In the genomic region with DNA sequence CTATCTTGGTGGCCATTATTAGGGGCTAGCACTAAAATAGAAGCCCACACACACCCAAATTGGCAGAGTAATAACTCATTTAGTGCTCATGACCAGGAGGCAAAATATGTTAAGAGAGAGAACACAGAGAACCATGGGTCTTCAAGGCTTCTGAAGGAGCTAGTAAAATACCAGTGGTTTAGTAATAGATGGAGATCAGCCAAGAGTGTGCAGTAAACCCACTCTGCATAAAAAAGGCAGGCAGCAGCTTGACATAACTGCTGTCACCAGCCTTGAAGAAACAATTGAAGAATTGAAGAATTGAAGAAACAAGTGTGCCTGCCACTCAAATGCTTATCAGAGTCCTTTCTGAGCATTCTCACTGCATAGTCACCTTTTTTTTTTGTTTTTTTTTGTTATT, we compare ENCODE assay signal across 18 mouse cellular contexts.
A peak's percentile ranks its signal among the peaks of the same experiment; 100 is the strongest.
DNase-seq lines count a peak whose midpoint lies in the region; ATAC-seq and TF ChIP-seq lines count a peak whose summit lies in the region.
"Had no signal": no experiment of that assay in that cellular context is flagged by ENCODE, and none has a peak within 500 bp of the region (broad histone marks: within the 10 kb centered on the region; RNA-seq: fewer than 3 reads in every experiment).

No protein-coding gene starts in this region.

- H3K9ac ChIP-seq in embryonic facial prominence, embryonic 14.5 days (ENCODE audit: low read depth, low read length), result no peak overlapping the region
- H3K9ac ChIP-seq in neural tube, embryonic 13.5 days, result no peak overlapping the region
- H3K9ac ChIP-seq: midbrain, embryonic 12.5 days had no signal

- no peak overlapping the region for H3K27ac ChIP-seq in embryonic facial prominence, embryonic 14.5 days (replicated peaks; ENCODE audit: low read depth, low read length)
- no peak overlapping the region for H3K27ac ChIP-seq in embryonic facial prominence, embryonic 10.5 days (replicated peaks)
- H3K27ac ChIP-seq in layer of hippocampus, adult 2 months, result peak overlapping the region; percentile 76
- 0 out of 2 replicates have a peak overlapping the region, but pooled peaks have one; percentile 0 for H3K27ac ChIP-seq in neural tube, embryonic 13.5 days (replicated peaks)
- H3K27ac ChIP-seq: kidney, postnatal 0 days; midbrain, embryonic 12.5 days had no signal

- peaks cover 8% of the 10 kb centered on the region; the same call in 1 of the 2 replicates for H3K4me1 ChIP-seq in embryonic facial prominence, embryonic 14.5 days (ENCODE audit: control insufficient read depth, insufficient read depth, low read length)
- H3K4me1 ChIP-seq in embryonic facial prominence, embryonic 10.5 days, result peaks cover 15% of the 10 kb centered on the region
- peaks cover 21% of the 10 kb centered on the region for H3K4me1 ChIP-seq in neural tube, embryonic 13.5 days (replicated peaks)

- TF ChIP-seq CTCF in layer of hippocampus, adult 2 months (conservative IDR thresholded peaks at IDR 0.05), result no peak

- no peaks in the 10 kb centered on the region for H3K27me3 ChIP-seq in embryonic facial prominence, embryonic 14.5 days (replicated peaks; ENCODE audit: control insufficient read depth, insufficient read depth, low read length)
- H3K27me3 ChIP-seq in embryonic facial prominence, embryonic 10.5 days (replicated peaks; ENCODE audit: low read depth, poor library complexity, severe bottlenecking), result no peaks in the 10 kb centered on the region
- H3K27me3 ChIP-seq in neural tube, embryonic 13.5 days, result no peaks in the 10 kb centered on the region
- H3K27me3 ChIP-seq: midbrain, embryonic 12.5 days had no signal

- no peaks in the 10 kb centered on the region for H3K36me3 ChIP-seq in embryonic facial prominence, embryonic 14.5 days (ENCODE audit: control insufficient read depth, insufficient read depth, low read length)
- H3K36me3 ChIP-seq in embryonic facial prominence, embryonic 10.5 days (replicated peaks), result no peaks in the 10 kb centered on the region
- H3K36me3 ChIP-seq in neural tube, embryonic 13.5 days, result no peaks in the 10 kb centered on the region
- H3K36me3 ChIP-seq: midbrain, embryonic 12.5 days had no signal

- H3K4me2 ChIP-seq in embryonic facial prominence, embryonic 14.5 days (ENCODE audit: low read depth, low read length), result no peak overlapping the region
- no peak overlapping the region for H3K4me2 ChIP-seq in neural tube, embryonic 13.5 days
- H3K4me2 ChIP-seq: midbrain, embryonic 12.5 days had no signal

- no peak overlapping the region for H3K4me3 ChIP-seq in embryonic facial prominence, embryonic 14.5 days (ENCODE audit: low read depth, low read length)
- no peak overlapping the region for H3K4me3 ChIP-seq in embryonic facial prominence, embryonic 10.5 days
- no peak overlapping the region for H3K4me3 ChIP-seq in layer of hippocampus, adult 2 months
- no peak overlapping the region for H3K4me3 ChIP-seq in neural tube, embryonic 13.5 days
- H3K4me3 ChIP-seq: midbrain, embryonic 12.5 days had no signal

- no peak for ATAC-seq in embryonic facial prominence, embryonic 14.5 days (ENCODE audit: low read depth)
- ATAC-seq in neural tube, embryonic 13.5 days (ENCODE audit: low read depth), result no peak

- H3K9me3 ChIP-seq in embryonic facial prominence, embryonic 14.5 days (ENCODE audit: control insufficient read depth, low read length), result no peaks in the 10 kb centered on the region
- H3K9me3 ChIP-seq in embryonic facial prominence, embryonic 10.5 days, result no peaks in the 10 kb centered on the region
- no peaks in the 10 kb centered on the region for H3K9me3 ChIP-seq in neural tube, embryonic 13.5 days
- H3K9me3 ChIP-seq: midbrain, embryonic 12.5 days had no signal

- peak; percentile 53 for DNase-seq in embryonic facial prominence, embryonic 14.5 days (ENCODE audit: low spot score)
- DNase-seq in embryonic facial prominence, embryonic 10.5 days (ENCODE audit: low spot score), result no peak
- DNase-seq in layer of hippocampus, adult 2 months (ENCODE audit: low spot score in 2 of 2), result no peak
- DNase-seq in layer of hippocampus, postnatal 36 days, result no peak
- no peak for DNase-seq in neural tube, embryonic 10.5 days (ENCODE audit: extremely low spot score, low spot score)
- DNase-seq in gonadal fat pad, adult 2 months (ENCODE audit: low read depth), result peak; percentile 90
- DNase-seq in right cerebral cortex, postnatal 10 days (ENCODE audit: low spot score in 2 of 2), result no peak
- DNase-seq: adrenal gland, postnatal 14 days; cerebellum, adult 18-20 months; cerebellum, postnatal 25 days; kidney, adult 18-20 months; lung, adult 18-20 months; retina, postnatal 1 day; right cerebral cortex, postnatal 4 days; thymus, postnatal 14 days had no signal

Comparison
In these comparisons a context has a peak if more than half of its experiments do, and no peak if none do; other contexts are left out.
1. DNase-seq: peak in embryonic facial prominence, embryonic 14.5 days (single experiment) and gonadal fat pad, adult 2 months (single experiment); none in embryonic facial prominence, embryonic 10.5 days (single experiment), layer of hippocampus, adult 2 months (0 of 2), layer of hippocampus, postnatal 36 days (0 of 2), neural tube, embryonic 10.5 days (single experiment) and right cerebral cortex, postnatal 10 days (0 of 2).
2. H3K27ac ChIP-seq: peak in layer of hippocampus, adult 2 months (single experiment) and neural tube, embryonic 13.5 days (single experiment); none in embryonic facial prominence, embryonic 14.5 days (single experiment) and embryonic facial prominence, embryonic 10.5 days (single experiment).